Mouse (Mus musculus) liver, embryonic 14.5 days (tissue): ENCODE results near the gene Pfn1.

Experiments used
- CTCF ChIP-seq: IDR thresholded peaks from 2 replicates; pipeline ENCODE4 v1.5.1; 2016; ENCODE audit warnings: antibody characterized with exemption, low read depth, control low read depth
- EP300 ChIP-seq: IDR thresholded peaks from 2 replicates; pipeline ENCODE4 v1.6.1; 2016; ENCODE audit warnings: antibody characterized with exemption, low read depth

DNA sequence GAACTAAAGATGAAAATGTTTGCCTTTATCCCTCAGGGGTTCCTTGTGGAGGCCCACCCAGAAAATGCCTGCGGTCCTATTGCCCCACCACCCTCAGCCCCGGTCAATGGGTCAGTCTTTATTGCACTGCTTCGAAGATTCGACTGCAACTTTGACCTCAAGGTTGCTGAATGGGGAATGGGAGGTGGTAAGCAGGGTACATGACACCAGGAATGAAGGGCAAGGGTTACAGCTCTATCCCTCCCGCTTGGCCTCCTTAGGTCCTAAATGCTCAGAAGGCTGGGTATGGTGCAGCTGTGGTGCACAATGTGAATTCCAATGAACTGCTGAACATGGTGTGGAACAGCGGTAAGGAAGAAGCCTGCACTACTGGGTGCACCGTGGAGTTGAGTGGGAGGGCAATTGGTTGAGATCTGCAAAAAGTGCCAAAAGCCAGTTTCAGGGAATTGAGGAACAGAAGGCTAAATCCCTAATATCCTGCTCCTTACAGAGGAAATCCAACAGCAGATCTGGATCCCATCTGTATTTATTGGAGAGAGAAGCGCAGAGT is 5.2 kb downstream of the Pfn1 start:
- TF ChIP-seq CTCF = no peak
- no peak for TF ChIP-seq EP300
